25 mouse cellular contexts compared by ENCODE assay signal in the genomic region with DNA sequence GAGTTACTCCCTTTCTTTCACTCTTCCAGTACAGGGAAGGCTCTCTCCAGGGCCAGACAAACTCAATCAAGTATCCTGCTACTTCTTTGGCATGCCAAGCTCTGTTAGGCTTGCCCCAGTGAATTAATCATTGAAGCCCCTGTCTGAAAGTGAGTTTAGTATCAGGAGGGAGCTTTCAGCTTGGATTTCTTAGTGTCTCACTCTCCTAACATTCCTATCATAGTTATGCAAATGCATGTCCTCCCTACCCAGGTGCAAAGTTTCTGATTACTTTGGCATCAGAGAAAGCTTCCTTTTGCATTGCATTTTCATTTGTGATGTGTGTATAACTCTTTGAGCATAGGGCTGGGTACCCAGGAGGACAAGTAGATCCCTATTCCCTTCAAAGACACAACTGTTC.
DNase-seq lines count a peak whose midpoint lies in the region; ATAC-seq lines count a peak whose summit lies in the region.
"Had no signal": no experiment of that assay in that cellular context is flagged by ENCODE, and none has a peak within 500 bp of the region (broad histone marks: within the 10 kb centered on the region; RNA-seq: fewer than 3 reads in every experiment).

No protein-coding gene starts in this region.

- H3K27ac ChIP-seq in embryonic facial prominence, embryonic 11.5 days (replicated peaks; ENCODE audit: low read depth, low read length): no peak overlapping the region
- no peak overlapping the region for H3K27ac ChIP-seq in embryonic facial prominence, embryonic 10.5 days (replicated peaks)
- H3K27ac ChIP-seq in kidney, embryonic 16.5 days (ENCODE audit: low read length): no peak overlapping the region
- H3K27ac ChIP-seq: forebrain, embryonic 13.5 days; hindbrain, embryonic 14.5 days; liver, embryonic 15.5 days; midbrain, embryonic 10.5 days; midbrain, embryonic 15.5 days had no signal

- H3K9ac ChIP-seq in embryonic facial prominence, embryonic 11.5 days (replicated peaks; ENCODE audit: low read length): no peak overlapping the region
- no peak overlapping the region for H3K9ac ChIP-seq in kidney, embryonic 16.5 days (replicated peaks; ENCODE audit: low read length)
- H3K9ac ChIP-seq: forebrain, embryonic 13.5 days; heart, embryonic 12.5 days; hindbrain, embryonic 14.5 days; liver, embryonic 15.5 days; lung, embryonic 14.5 days; midbrain, embryonic 15.5 days had no signal

- no peaks in the 10 kb centered on the region for H3K4me1 ChIP-seq in embryonic facial prominence, embryonic 11.5 days (ENCODE audit: control insufficient read depth, insufficient read depth, low read length)
- H3K4me1 ChIP-seq in embryonic facial prominence, embryonic 10.5 days: no peaks in the 10 kb centered on the region
- no peaks in the 10 kb centered on the region for H3K4me1 ChIP-seq in kidney, embryonic 16.5 days (ENCODE audit: insufficient read depth, low read length)
- H3K4me1 ChIP-seq: forebrain, embryonic 13.5 days; heart, embryonic 12.5 days; liver, embryonic 15.5 days; midbrain, embryonic 10.5 days; midbrain, embryonic 15.5 days had no signal

- peak; percentile 3 for DNase-seq in embryonic facial prominence, embryonic 11.5 days (ENCODE audit: low spot score)
- no peak for DNase-seq in embryonic facial prominence, embryonic 10.5 days (ENCODE audit: low spot score)
- peak; percentile 9 for DNase-seq in kidney, adult 18-20 months
- peak; percentile 4 for DNase-seq in mesoderm, embryonic 11.5 days (ENCODE audit: low read depth, low spot score)
- no peak for DNase-seq in adipocyte (ENCODE audit: low spot score)
- no peak for DNase-seq in spleen, postnatal 36 days (ENCODE audit: low spot score in 2 of 2)
- DNase-seq in left cerebral cortex, postnatal 36 days (ENCODE audit: low spot score in 2 of 2): no peak
- DNase-seq: adrenal gland, postnatal 10 days; cerebellum, adult 9-10 months; cerebellum, postnatal 36 days; gastrocnemius, postnatal 25 days; heart, adult 11 months; liver; lung, embryonic 14.5 days; lung, postnatal 14 days; right cerebral cortex, postnatal 25 days; thymus, postnatal 14 days had no signal

- no peaks in the 10 kb centered on the region for H3K9me3 ChIP-seq in embryonic facial prominence, embryonic 11.5 days (replicated peaks; ENCODE audit: control insufficient read depth, low read length)
- no peaks in the 10 kb centered on the region for H3K9me3 ChIP-seq in embryonic facial prominence, embryonic 10.5 days
- no peaks in the 10 kb centered on the region for H3K9me3 ChIP-seq in kidney, embryonic 16.5 days (ENCODE audit: low read length)
- H3K9me3 ChIP-seq: forebrain, embryonic 13.5 days; heart, embryonic 12.5 days; liver, embryonic 15.5 days; midbrain, embryonic 10.5 days; midbrain, embryonic 15.5 days had no signal

- ATAC-seq in embryonic facial prominence, embryonic 11.5 days (replicated peaks; ENCODE audit: insufficient number of reproducible peaks, low FRiP score, low TSS enrichment, low read depth): no peak
- peak; percentile 71 for ATAC-seq in kidney, embryonic 16.5 days (ENCODE audit: low FRiP score, low TSS enrichment)
- ATAC-seq: forebrain, embryonic 13.5 days; intestine, postnatal 0 days; midbrain, embryonic 15.5 days had no signal

- intact Hi-C loops in left cerebral cortex, postnatal 36 days (cut with DNase I): no loop called here

- H3K4me3 ChIP-seq in embryonic facial prominence, embryonic 11.5 days (ENCODE audit: low read depth, low read length): no peak overlapping the region
- no peak overlapping the region for H3K4me3 ChIP-seq in embryonic facial prominence, embryonic 10.5 days
- no peak overlapping the region for H3K4me3 ChIP-seq in kidney, embryonic 16.5 days (ENCODE audit: low read length)
- H3K4me3 ChIP-seq: forebrain, embryonic 13.5 days; heart, embryonic 12.5 days; liver, embryonic 15.5 days; midbrain, embryonic 10.5 days; midbrain, embryonic 15.5 days had no signal

- H3K27me3 ChIP-seq in embryonic facial prominence, embryonic 11.5 days (ENCODE audit: control insufficient read depth, insufficient read depth, low read length): no peaks in the 10 kb centered on the region
- H3K27me3 ChIP-seq in embryonic facial prominence, embryonic 10.5 days (replicated peaks; ENCODE audit: low read depth, poor library complexity, severe bottlenecking): no peaks in the 10 kb centered on the region
- H3K27me3 ChIP-seq in kidney, embryonic 16.5 days (ENCODE audit: insufficient read depth, low read length): no peaks in the 10 kb centered on the region
- H3K27me3 ChIP-seq: forebrain, embryonic 13.5 days; heart, embryonic 12.5 days; liver, embryonic 15.5 days; midbrain, embryonic 15.5 days had no signal

- no peaks in the 10 kb centered on the region for H3K36me3 ChIP-seq in embryonic facial prominence, embryonic 11.5 days (replicated peaks; ENCODE audit: control insufficient read depth, insufficient read depth, low read depth, low read length)
- H3K36me3 ChIP-seq in embryonic facial prominence, embryonic 10.5 days (replicated peaks): no peaks in the 10 kb centered on the region
- H3K36me3 ChIP-seq in kidney, embryonic 16.5 days (ENCODE audit: insufficient read depth, low read length): no peaks in the 10 kb centered on the region
- H3K36me3 ChIP-seq: heart, embryonic 12.5 days; liver, embryonic 15.5 days; midbrain, embryonic 10.5 days; midbrain, embryonic 15.5 days had no signal

- H3K4me2 ChIP-seq in embryonic facial prominence, embryonic 11.5 days (ENCODE audit: low read depth, low read length): no peak overlapping the region
- no peak overlapping the region for H3K4me2 ChIP-seq in kidney, embryonic 16.5 days (replicated peaks; ENCODE audit: low read depth, low read length)
- H3K4me2 ChIP-seq: forebrain, embryonic 13.5 days; heart, embryonic 12.5 days; hindbrain, embryonic 14.5 days; liver, embryonic 15.5 days; lung, embryonic 14.5 days; midbrain, embryonic 15.5 days had no signal

Comparison
In these comparisons a context has a peak if more than half of its experiments do, and no peak if none do; other contexts are left out.
1. DNase-seq: peak in embryonic facial prominence, embryonic 11.5 days (single experiment), kidney, adult 18-20 months (single experiment) and mesoderm, embryonic 11.5 days (single experiment); none in embryonic facial prominence, embryonic 10.5 days (single experiment), adipocyte (single experiment), spleen, postnatal 36 days (0 of 2) and left cerebral cortex, postnatal 36 days (0 of 2).